Mouse (Mus musculus): ENCODE data around the gene Hs3st4. TPM values are rescaled to one million over a fixed set of nuclear protein-coding genes. Genes with fewer than 3 reads are reported as not detected.

Hs3st4 gene
- polyA plus RNA-seq (2017; shearing (Covaris generic)), result not detected

DNA sequence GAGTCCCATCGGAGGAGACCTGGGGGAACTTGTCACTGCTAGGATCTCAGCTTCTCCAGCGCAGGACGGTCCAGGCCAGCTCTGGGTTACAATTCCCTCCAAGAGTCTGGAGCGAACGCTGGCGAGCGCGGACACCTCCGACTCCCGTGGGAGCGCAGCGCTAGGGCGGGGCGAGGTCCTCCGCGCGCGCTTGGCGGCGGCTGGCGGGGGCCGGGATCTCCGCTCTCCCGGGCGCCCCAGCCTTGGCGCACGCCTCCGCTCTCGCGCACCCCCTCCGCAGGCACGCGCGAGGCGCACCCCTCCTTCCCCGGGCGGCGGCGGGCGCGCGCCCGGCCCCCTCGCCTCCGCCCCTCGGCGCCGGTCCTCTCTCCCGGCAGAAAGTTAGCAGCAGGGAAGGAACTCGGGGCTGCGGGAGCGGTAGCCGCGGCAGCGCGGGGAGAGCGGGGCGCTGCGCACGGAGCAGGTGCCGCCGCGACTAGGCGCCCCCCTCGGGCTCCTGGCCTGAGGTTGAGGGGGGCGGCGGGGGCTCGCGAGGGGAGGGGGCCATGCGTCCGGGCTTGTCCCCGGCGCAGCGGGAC is at the start of gene Hs3st4:
Gene Hs3st4 (plus strand): TSS at position 409 of the 578 bp plus-strand sequence.

All from activated CD4-positive, CD25-positive, alpha-beta regulatory T cell, adult 9 weeks (primary cell).